Mouse (Mus musculus) NIH3T3 (cell line): ENCODE data around the gene Stim2.

Experiments
- DNase-seq: peaks from one replicate; pipeline ENCODE4 v3.0.0-alpha.2; 2012; ENCODE audit warnings: low read depth

Stim2 gene

DNA sequence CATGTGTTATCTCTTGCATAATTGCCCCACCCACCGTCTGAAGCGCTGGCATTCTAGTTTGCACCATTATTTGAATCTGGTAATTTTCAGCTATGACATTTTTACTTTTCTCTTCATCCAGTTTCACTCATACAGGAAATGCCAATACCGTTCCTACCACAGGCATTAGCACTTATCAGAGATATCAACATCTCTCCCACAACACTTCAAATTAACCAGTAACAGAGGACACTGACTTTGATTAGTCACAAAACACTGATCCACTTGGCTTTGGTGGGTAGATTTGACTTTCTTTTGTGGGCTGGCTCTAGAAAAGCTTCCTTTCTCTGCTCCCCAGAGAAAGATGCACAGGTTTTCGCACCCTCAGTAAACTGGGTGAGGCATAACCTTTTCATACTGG lies 3.7 kb upstream of the Stim2 start:
- DNase-seq, result no peak

DNA sequence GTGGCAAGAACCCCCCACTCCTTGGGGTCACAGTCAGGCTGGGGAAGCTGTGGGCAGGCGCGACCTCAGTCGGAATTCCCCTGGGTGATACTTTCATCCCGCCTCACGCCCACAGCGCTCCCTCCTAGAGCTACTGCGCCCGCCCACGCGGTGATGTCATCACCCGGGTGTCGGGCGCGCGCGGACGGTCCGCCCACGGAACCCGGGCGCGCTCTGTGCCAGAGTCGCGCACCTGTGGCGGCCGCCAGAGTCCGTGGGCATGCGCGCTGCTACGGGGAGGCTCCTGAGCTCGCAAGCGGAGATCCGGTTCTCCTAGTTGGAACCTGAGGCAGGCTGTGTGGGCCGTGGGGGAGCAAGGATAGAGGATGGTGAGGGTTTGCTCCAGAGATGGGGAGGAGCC lies 3.0 kb upstream of the Stim2 start:
- DNase-seq, result no peak

DNA sequence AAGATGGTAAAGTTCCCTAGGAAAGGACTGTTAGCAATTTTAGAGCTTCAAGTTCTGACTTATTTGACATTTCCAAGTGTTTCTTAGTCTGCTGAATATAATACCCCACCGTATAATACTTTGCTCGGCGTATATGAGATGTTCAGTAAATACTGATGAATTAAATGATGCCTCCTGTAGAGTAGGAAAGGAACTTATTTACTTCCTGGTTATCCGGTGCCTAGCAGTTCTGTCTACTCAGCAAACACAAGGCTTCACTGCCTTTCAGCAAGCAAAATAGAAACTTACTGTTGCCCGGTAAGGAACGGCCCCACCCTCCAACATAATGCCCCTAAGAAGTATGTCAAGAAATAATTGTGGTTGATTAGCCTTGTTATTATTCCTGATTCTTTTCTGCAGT lies 1.5 kb upstream of the Stim2 start:
- DNase-seq, result no peak

DNA sequence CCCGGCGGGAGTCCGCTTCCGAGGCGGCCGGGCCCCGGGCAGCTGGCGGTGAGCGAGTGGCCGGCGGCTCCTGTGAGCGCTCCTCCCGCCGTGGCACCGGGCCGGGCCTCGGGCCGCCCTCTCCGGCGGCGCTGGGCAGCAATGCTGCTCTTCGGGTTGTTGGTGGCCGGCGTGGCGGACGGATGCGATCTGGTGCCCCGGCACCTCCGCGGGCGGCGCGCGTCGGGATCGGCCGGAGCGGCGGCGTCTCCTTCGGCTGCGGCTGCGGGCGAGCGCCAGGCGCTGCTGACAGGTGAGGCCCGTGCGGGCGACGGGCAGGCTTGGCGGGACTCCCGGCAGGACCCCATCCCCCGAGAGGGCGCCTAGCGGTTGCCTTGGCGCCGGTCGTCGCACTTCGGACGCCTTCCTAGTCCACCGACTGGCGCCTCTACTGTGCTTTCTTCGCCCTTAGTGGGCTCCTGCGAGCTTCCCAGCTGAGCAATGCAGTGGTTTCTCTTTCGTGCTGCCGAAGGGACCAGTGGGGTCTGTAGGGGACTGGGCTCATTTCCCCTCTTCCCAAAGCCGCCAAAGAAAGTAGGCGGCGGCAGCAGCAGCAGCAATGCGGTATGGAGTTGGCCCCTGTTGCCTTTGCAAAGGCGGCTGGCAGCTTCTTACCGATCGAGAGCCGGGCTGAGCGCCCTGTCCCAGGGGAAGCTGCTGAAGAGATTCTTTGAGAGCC lies 603 bp downstream of the Stim2 start:
- peak; percentile 70 for DNase-seq

DNA sequence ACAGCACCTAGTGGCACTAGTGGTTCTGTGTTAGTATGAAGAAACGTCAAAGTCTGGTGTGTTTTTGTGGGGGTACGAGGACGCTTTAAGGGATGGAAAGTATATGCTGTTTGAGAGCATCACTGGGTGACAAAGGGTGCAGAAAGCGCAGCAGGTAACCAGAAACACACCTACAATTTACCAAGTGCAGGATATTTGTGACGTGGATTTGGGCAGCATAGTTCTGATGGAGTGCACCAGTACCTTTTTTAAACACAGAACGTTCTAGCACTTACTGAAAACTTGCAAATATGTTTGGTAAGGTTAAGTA lies 1.1 kb downstream of the Stim2 start:
- no peak for DNase-seq

DNA sequence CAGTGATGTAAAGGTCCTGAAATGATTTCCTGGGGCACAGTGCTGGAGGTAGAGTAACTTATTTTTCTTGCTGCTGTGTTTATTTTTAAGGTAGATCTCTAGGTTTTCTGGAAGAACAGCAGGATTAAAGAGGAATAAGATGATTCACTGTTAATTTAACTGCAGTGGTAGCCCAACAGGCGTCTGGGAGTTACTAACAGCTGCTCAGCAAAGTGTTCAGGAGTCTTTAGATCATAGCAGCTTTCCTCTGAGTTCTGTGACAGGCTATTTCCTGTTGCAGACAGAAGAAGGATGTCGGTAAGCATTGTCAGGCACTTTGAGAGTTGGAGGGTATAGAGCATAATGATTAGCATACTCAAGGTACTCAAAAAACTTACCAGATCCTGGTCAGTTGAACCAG lies 1.5 kb downstream of the Stim2 start:
- peak; percentile 15 for DNase-seq

DNA sequence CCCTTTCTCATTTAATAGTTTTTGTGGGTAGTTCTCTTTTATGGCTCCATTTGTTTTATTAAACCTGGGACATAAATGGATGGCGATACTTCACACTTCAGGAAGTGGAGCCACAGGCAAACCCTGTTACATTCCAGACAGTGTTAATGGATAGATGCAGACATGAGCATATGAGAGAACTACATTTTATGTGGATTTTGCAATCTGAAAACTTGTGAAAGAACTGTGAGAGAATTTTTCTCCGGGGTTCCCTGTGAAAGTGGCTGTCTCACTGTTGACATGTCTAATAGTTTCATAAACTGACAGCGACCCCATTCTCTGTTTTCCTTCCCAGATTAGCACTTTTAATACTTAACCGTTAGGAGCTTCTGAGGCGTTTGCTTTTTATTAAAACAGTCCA lies 2.7 kb downstream of the Stim2 start:
- DNase-seq, result peak; percentile 19

DNA sequence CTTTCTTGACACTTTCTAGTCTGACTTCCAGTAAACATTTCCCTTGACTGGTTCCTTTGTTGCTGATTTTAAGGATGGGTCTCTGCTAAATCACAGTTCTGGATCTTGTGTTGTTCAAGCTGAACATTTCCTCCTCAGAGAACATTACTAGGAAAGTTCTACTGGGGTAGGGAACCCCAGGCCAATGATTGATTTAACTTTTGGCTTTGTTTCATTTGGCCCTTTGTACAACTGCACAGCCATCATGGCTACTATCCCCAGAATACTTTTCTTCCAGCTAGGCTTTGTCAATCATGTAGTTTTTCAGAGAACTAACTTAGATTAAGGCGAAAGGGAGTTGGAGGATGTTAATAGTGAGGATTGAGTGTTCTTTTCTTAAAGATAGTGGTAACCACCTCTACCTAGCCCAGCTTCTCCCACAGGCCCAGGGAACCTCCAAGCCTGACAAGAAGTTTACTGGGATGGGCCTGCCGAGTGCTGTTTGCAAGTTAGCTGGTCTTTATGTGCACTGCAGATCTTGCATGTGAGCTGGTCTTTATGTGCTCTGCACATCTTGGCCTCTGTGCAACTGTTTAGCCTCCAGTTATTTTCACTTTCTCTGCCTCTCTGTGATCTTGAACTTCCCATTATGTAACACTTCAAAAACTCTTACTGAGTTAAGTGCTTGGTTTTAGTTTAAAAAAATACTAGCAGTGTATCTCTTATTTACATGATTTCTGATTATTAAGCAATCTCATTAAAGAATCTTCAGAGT lies 7.0 kb downstream of the Stim2 start:
- DNase-seq, result no peak

DNA sequence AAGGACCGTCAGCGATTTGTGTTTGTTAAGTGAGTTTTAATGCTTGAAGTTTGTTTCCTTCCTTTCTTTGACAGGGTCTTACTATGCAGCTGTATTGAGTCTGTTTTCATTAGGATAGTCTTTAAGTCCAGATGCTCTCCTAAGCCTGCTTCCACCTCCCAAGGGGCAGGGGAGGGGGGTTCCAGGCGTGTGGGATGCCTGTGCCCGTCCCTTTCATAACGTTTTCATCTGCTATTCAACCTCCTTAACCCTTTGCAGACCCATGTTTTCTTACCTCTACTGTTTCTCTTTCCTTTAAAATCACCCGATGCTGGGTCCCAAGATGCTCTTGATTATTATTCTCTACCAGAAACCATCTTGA lies 7.5 kb downstream of the Stim2 start:
- no peak for DNase-seq

DNA sequence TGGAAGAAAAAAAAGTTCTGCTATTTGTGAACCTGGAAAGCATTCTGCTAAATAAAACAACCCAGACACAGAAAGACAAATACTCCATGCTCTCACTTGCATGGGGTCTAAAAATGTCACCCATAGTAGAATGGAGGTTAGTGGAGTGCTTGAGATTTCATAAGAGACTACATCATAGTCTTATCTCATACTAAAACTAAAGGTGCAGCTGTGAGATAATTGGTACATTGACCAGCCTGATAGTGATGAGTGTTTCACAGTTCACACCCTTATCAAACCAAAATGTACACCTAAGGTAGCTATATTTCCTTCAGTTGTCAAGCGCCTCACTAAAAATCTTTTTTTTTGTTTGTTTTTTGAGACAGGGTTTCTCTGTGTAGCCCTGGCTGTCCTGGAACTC lies 8.5 kb downstream of the Stim2 start:
- DNase-seq, result no peak

DNA sequence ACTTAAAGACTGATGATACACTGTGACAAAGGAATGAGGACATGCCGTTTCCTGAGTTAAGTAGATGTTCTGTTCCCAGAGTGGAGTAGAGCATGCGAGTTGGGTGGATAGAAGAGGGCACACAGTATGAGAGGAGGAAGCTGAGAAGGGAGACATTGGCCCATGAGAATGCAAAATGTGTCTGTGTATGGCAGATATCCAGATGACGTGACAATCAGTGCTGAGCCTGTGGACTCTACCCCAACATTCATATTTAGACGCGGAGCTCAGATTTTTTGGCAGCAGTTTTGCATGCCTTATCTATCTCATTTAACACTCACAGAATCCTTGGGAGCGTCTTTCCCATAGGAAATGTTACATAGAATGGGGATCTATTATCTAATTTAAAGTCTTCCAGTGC lies 9.3 kb downstream of the Stim2 start:
- no peak for DNase-seq

DNA sequence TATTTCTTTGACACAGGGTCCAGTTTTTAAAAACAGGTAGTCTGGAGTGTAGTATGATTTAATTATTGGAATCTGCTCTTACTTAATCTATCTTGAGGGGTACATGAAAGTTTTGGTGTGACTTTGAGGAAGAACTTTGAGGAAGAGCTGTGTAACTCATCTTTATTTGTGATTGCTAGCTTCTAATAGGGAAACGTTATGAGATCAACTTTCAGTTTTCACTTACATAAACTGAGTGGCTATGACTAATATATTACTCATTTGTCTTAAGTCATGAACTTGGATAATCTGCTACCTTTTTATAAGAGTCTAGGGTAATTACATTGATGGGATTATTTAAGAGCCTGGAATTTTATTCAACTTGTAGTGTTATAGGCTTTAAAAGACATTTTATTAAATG lies 15.0 kb downstream of the Stim2 start:
- no peak for DNase-seq

DNA sequence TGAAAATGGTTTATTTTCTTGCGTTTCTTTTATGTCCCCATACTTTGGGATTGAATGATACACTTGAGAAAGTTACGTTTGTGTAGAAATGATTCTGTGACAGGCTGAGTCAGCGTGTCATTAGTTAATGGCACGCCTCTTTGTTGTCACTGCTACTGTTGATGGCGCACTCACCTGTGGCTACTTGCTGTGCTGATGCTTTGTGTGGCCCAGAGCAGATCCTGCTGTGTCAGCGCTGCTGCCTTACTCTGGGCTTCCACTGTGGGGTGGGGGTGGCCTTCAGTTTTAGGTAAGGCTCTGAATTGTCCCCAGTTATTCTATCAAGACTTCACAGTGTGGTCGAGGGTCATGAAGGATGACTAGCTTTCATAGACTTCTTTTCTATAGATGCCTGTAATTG lies 18.8 kb downstream of the Stim2 start:
- no peak for DNase-seq

DNA sequence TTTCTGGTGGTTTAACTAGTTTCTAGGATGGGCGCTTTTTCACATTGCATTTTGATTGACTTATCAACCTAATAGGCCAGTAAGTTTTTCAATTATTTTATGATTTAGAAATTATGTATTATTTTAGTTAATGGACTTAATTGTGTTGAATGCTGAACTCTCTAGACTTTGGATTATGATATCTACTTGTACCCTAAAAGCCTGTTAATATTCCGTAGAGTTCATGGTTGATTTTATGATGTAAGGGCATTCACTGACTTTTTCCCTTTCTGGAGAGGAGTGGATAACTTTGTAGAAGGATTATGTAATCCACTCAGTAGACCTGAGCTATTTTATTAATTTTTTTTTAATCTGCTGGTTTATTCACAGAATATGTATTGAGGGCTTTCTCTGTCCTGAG lies 20.6 kb downstream of the Stim2 start:
- no peak for DNase-seq

DNA sequence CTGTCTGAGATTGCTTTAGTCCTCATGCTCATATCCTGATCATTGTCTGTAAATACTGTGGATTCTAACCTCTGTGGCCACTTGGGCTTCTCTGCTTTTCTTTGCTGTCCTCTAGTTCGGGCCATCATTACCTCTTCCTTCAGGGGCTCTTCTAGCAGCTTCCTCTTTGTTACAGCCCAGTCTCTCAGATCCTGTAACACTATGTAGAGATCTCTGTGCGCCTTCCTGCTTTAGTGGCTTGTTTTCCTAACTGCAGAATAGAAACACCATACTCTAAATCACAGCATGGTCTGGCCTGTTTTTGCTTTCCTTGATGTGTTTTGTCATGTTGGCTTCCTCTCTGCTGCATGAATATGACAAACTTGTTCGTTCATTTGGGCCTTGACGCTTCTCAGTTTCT lies 21.2 kb downstream of the Stim2 start:
- DNase-seq, result no peak

DNA sequence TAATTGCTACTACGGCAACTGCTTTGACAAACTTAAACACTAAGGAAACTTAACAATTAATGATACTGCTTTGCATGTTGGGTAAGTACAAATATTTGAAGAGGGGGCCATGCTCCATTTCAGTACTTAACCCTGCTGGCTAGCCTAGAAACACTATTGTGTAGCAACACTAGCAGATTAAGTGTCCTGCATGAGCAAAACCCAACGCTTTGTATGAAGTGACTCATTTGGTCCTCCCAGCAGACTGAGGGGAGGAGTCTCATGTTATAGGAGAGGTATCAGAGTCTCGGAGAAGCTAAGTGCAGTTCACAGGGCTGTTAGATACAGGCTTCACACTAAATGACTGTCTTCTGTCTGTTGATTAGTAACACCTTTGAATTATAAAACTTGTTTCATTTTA lies 26.3 kb downstream of the Stim2 start:
- DNase-seq, result peak; percentile 23

DNA sequence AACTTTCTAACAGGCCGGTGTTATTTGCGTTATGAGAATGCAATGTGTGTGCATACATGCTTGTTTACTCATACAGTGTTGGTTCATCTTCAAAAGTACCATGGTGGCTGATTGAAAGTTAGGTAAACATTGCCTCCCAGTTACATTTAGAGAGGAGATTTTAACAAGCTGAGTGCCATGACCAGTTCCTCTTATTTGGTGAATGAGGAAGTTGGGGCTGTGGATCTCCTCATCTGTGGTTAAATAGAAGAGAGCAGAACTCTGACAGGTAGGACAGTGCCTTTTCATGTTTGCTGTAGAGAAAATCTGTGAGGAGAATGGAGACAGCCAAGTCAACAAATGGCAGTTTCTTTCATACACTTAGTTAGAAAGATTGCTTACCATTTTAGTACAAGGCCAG lies 27.3 kb downstream of the Stim2 start:
- no peak for DNase-seq

DNA sequence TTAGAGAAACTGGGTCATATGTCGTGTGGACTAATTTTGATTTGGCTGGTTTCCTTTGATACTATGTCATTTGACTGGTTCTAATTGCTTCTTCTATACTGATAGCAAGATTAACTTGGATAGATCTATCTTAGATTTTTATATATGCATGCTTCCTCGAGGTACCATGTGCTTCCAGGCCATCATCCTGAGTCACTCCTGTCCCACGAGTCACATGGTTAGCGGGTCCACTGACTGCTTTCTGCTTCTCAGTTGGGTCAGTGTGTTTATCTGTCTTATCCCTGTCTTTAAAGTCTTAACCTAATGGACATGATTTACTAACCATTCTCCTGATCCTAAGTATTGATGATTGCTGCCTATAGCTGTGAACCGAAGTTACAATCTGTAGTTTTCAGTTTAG lies 34.9 kb downstream of the Stim2 start:
- no peak for DNase-seq

DNA sequence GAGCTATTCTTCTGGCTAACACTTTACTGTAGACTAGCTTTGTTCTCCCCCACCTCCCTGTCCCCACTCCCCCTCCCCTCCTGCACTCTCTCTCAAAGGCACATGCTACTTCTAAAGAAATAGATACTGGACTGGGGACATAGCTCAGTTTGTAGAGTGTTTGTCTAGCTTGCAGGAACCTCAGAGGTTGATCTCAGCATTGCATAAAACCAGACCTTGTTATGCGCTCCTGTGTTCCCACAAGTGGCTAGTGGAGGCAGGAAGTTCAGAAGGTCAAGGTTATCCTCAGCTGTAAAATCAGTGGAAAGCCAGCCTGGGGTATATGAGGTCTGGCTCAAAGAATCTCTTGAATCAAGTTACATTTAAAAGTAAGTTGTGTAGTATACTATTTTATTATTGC lies 36.4 kb downstream of the Stim2 start:
- DNase-seq, result no peak

DNA sequence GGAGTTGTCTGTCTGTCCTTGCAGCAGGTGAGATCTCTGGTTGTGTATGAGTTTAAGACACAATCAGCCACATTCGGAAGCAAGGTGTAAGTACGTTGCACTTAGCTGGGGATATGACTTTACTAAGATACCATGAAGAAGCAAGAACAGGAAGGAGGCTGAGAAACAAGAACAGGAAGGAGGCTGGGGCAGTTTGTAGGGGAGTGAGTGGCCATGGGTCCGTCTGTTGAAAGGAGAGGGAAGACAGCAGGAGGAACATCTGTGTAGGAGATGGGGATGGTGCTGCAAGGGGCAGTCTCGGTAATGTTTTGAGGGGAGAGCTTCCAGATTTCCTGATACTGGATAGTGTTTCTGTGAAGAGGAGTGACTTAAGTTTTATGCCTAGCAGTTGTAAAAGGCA lies 40.3 kb downstream of the Stim2 start:
- DNase-seq, result no peak

DNA sequence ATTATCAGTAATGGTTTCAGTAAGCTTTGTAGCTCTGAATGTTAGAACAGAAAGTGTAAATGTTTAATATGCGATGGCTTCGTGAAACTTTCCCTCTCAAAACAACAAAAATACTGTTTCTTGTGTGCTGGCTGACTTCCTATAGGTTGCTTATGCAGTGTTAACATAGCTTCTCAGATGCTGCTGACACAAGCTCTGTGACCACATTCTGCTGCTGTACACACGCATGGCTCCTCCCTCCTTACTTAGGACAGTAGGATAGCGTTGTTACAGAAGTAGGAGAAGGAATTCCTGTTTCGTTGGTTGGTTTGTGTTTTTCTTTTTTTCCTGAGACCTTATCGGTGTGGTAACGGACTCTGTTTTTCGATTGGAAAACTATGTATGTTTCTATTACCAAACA lies 42.2 kb downstream of the Stim2 start:
- DNase-seq, result no peak

DNA sequence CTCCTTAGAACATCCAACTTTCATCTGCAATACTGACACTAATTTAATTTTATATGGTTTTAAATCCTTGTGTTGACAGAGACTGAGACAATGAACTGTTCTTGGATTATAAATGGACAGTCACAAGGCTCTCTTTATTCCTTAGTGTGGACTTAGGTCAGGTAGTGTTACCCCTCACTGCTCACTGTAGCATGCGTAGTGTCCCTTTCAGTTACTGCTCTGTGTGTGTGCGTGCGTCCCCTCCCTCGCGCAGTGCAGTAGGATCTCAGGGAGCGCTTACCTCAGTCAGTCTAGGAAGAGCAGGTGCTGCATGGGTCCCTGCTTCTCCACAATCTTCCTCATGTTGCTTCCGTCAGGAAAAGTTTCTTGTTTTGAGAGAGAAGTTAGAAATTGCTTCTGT lies 43.7 kb downstream of the Stim2 start:
- DNase-seq, result no peak

DNA sequence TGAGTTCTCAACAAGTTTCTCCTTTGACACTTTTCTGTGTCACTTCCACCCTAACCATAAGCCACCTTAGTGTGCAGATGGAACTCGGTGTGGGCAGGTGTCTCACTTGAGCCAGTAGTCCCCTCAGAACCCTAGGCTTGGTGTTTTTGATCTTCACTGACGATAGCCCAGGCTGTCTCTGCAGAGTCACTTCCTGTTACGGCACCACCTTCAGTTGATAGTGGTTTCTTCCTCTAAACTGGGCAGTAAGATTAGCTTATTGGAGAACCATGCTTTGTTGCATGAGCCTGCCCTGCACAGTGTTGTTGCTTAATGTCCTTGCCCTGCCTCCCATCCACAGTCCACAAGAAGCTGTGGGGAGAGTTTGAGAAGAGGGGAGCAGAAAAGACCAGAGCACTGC lies 47.2 kb downstream of the Stim2 start:
- no peak for DNase-seq

DNA sequence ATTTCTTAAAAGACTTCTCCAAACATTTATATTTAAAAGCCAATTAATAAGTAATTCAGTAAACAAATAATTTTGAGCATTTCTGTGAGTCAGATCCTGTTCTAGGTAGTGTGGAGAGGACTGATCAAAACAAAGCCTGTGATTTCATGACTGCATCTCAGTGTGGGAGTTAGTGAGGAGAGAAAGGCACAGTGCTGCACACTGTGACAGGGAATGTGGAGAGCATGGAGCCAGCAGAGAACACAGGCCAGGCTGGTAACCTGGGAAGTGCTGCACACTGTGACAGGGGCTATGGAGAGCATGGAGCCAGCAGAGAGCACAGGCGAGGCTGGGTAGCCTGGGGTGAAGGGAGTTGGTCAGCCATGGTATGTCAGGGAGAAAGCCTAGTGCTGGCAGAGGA lies 48.1 kb downstream of the Stim2 start:
- DNase-seq, result no peak
